Mouse (Mus musculus): Measurements from ENCODE around the gene Vasn. TPM values are rescaled to one million over a fixed set of nuclear protein-coding genes. Genes with fewer than 3 reads are reported as not detected.

Vasn gene
- 0.37 and 0.63 TPM in 2 replicates for polyA plus RNA-seq (2012; ENCODE audit: low replicate concordance)

DNA sequence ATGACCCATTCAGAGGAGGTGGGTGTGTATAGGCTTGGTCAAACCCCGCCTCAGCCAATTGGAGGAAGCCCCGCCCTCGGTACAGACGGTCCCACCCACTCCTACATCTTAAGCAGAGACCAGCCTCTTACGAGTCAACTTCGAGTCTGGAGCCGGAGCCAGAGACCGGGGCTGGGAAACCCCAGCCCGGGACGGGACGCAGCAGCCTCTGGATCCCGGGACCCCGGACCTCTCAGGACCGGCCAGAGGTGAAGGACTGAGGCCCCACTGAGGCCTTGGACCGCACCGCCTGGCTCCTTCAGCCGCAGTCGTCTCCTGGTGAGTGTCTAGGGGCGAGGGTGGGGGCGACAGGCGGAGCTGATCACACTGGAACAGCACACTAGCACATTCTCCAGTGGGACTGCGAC lies at the start of gene Vasn, which contains the start of gene Dnaja3:
Gene Vasn (plus strand): TSS at position 111 of the 407 bp plus-strand sequence.
Gene Dnaja3 (plus strand): TSS at position 159 of the 407 bp plus-strand sequence.

DNA sequence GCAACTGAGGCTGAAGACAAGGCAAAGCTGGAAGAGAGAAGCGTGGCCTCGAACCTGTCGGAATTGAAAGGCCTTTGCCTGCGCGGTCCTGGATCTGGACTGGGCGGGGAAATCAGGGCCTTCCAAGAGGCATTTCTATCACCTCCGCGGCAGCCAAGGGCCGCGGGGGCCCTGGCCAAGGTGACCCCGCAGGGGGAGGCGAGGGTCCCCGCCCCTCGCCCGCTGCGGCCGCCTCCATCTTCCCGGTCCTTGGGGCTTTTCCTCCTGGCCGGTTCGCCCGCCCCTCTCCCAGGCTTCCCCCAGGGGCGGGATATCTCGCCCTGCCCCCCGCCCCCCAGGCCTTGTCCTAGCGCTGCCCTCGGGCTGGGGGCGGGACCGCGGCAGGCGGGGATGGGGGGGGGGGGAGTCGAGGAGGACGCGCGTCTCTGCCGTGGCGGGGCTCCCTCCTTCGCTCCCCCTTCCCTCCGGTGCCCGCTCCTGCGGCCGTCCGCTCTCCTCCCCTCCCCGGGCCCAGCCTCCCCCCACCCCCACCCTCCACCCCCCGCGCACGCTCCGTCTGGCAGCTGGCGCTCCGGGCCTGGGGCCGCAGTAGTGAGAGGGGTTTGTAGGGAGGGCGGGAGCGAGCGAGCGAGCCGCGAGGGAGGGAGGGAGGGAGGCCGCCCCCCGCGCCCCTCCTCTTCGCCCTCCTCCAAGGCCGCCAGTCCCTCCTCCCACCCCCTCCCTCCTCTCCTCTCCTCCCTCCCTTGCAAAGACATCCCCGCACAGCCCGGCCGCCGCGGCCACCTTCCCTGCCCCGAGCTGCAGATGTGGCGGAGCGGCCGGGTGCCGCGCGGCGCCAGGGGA lies 45.5 kb upstream of the Vasn start, which contains the start of gene Glis2:
Gene Glis2 (plus strand): TSS at position 743 of the 843 bp plus-strand sequence.

DNA sequence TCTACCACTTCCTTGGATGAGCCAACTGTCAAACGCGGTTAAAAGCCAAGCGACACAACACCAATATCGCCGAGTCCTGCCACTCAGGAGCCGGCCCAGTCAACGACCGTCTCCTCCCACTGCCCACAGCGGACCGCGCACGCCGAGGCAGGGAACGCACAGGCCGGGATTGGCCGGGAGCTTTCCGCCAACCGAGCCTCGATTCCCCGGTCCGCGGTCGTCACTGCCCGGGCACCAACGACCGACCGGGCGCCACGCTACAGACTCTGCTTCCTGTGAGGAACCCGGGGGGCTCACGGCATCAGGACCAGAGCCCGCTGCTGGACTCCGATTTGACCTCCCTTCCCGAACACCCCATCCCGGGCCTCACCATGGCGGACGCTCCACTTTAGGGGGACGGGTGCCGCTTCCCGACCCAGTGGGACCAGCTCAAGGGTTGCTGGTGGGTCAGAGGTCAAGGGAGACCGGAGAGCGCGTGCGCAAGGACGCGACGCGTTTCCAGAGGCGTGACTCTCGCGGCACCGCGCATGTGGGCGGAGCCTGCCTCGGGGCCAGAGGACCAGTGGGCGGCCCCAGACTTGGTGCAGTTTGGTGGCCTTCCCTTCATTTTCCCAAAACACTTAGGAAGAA lies 15.1 kb upstream of the Vasn start, which contains the start of gene Pam16:
Gene Pam16 (minus strand): TSS at position 508 of the 630 bp plus-strand sequence.

DNA sequence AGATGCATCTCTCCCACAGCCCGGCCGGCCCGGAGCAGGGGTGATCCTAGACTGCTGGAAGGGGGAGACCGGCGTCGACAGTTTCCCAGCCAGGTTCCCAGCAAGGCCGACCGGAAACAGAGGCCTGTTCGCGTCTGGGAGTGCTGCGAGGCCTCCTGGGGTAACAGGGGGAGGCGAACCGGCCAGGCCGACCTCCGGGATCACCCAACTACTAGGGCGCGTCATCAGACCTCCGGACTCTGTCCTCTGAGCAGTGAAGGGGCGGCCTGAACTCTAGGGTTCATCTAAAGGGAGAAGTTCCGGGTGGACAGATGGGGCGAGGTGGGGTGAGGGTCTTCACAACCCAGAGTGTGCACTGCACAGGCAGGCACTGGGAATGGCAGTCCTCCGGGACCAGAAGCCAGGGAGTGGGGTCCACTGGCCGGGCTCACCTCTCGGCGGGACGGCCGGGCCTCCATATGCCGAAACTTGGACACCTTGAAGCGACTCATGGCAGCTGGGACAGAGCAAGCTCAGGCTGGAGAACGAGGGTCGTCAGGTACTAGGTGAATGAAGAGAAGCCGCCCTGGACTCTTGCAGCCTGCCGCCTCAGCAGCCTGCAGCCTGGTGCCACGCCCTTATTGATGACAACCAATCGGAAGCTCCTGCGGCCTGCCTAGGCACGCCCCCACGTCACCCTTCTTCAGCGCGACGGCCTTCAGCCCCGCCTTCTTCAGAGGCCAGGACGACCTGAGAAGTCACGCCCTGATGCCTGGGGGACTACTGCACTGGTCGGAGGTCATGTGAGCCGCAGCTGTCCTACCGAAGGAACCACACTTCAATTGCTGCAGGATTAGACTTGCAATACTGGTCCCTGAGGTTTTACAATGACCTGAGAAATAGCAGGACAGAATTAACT lies 39.6 kb downstream of the Vasn start, which contains the start of gene Coro7:
Gene Coro7 (minus strand): TSS at position 657 of the 898 bp plus-strand sequence.

Other genes starting within 250 kb of the Vasn start
- gene Adcy9, start 219.4 kb upstream of the Vasn start, polyA plus RNA-seq (2012; ENCODE audit: low replicate concordance), result 3.8 and 6.2 TPM in 2 replicates
- gene Srl, start 98.1 kb upstream of the Vasn start, polyA plus RNA-seq (2012; ENCODE audit: low replicate concordance), result 0.96 TPM in 1 of 2 replicates, not detected in the other
- gene Tfap4, start 80.1 kb upstream of the Vasn start, polyA plus RNA-seq (2012; ENCODE audit: low replicate concordance), result 40.4 and 55.8 TPM in 2 replicates
- 0.34 and 1.0 TPM in 2 replicates for gene Glis2, start 45.2 kb upstream of the Vasn start, polyA plus RNA-seq (2012; ENCODE audit: low replicate concordance)
- gene Pam16, start 15.0 kb upstream of the Vasn start, polyA plus RNA-seq (2012; ENCODE audit: low replicate concordance), result 69.3 and 127 TPM in 2 replicates
- 14.2 and 29.3 TPM in 2 replicates for gene Dnaja3, start within 50 bp of the Vasn start, polyA plus RNA-seq (2012; ENCODE audit: low replicate concordance)
- 117 and 151 TPM in 2 replicates for gene Coro7, start 39.8 kb downstream of the Vasn start, polyA plus RNA-seq (2012; ENCODE audit: low replicate concordance)
- 4.3 and 15.4 TPM in 2 replicates for gene Nmral1, start 79.4 kb downstream of the Vasn start, polyA plus RNA-seq (2012; ENCODE audit: low replicate concordance)
- 4.1 and 6.7 TPM in 2 replicates for gene Hmox2, start 86.4 kb downstream of the Vasn start, polyA plus RNA-seq (2012; ENCODE audit: low replicate concordance)
- 13.9 and 61.9 TPM in 2 replicates for gene Cdip1, start 150.4 kb downstream of the Vasn start, polyA plus RNA-seq (2012; ENCODE audit: low replicate concordance)
- gene 4930562C15Rik, start 195.5 kb downstream of the Vasn start, polyA plus RNA-seq (2012; ENCODE audit: low replicate concordance), result not detected in 2 replicates
- 144 and 197 TPM in 2 replicates for gene Ubald1, start 240.4 kb downstream of the Vasn start, polyA plus RNA-seq (2012; ENCODE audit: low replicate concordance)
- gene Mgrn1, start 246.3 kb downstream of the Vasn start, polyA plus RNA-seq (2012; ENCODE audit: low replicate concordance), result 16.4 and 27.2 TPM in 2 replicates

Measured in leukemia stem cell, adult 10-12 weeks (primary cell).